Mouse (Mus musculus): ENCODE measurements around the gene Ech1.

DNA sequence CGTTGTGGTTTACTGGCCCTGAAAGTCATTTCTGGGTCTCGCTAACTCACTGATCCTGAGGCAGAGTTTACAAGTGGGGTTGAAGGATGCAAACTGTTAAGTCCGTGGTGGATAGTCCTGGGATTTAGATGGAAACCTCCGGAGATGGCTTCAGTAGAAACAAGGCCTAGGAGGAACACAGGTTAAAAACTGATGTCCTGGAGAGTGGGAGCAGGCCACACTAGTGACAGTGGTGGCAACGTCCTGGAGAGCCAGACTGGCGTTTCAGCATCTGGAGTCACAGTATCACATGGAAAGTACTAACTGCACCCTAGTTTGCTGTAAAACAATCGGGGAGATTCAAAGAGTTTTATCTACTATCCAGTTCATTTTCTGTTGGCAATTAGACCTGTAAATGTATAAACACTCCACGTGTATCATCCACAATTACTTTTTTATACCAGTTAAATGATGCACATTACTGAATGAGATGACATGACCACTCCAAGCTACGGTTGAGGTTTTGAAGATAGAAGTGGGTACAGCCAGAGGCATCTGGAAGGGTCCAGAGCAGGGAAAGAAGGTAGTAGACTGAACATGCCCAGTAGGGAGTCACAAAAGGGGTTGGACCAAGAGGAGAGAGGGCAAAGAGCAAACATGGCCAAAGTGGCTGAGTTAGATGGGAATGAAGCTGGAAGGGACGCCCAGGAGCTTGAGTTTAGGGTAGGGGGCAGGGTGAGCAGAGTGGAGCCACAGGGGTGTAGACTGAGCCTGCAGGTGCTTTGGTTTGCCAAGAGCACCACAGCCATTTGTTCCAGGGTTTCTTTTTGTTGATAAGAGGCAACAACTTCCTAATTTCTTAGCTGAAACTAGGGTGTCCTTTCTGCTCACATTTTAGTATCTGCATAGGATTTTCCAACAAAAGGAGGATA, 1.8 kb upstream of the Ech1 start:
- TF ChIP-seq CTCF (IDR thresholded peaks at IDR 0.05; ENCODE audit: low read depth) (no peak), EP300 (IDR thresholded peaks at IDR 0.05; ENCODE audit: low read depth) (no peak)

Data from heart, postnatal 0 days (tissue).